Mouse (Mus musculus) hindbrain, embryonic 10.5 days (tissue): ENCODE data around the gene Cnot6l. TPM values are rescaled to one million over a fixed set of nuclear protein-coding genes. Genes with fewer than 3 reads are reported as not detected.

Source experiments
- DNase-seq: peaks from one replicate; pipeline ENCODE4 v3.0.0-alpha.2; 2017; ENCODE audit warnings: low spot score
- H3K27ac ChIP-seq: fragments of 300-500 bp; sonication (generic); 2 replicates; pipeline ENCODE4 v1.5.1; 2016; ENCODE audit warnings: mild to moderate bottlenecking, moderate library complexity
- H3K27me3 ChIP-seq: fragments of 300-500 bp; sonication (generic); 2 replicates; pipeline ENCODE4 v1.6.1; 2016; ENCODE audit warnings: mild to moderate bottlenecking; ENCODE audit not compliant: poor library complexity, insufficient read depth, severe bottlenecking
- H3K36me3 ChIP-seq: fragments of 300-500 bp; sonication (generic); 2 replicates; pipeline ENCODE4 v1.6.1; 2016; ENCODE audit warnings: mild to moderate bottlenecking, moderate library complexity
- H3K4me1 ChIP-seq: fragments of 300-500 bp; sonication (generic); replicated peaks from 2 replicates; pipeline ENCODE4 v1.6.1; 2016; ENCODE audit warnings: mild to moderate bottlenecking
- H3K4me3 ChIP-seq: fragments of 300-500 bp; sonication (generic); 2 replicates; pipeline ENCODE4 v1.5.1; 2016; ENCODE audit warnings: mild to moderate bottlenecking, moderate library complexity
- H3K9me3 ChIP-seq: fragments of 300-500 bp; sonication (generic); 2 replicates; pipeline ENCODE4 v1.6.1; 2016; ENCODE audit warnings: mild to moderate bottlenecking, moderate library complexity
- WGBS: fragments of 180-500 bp; shearing (Covaris S2); methylation state at CpG from one replicate; pipeline ENCODE4 v1.1.7; 2016; 5-methylcytosine and 5-hydroxymethylcytosine counted together
- polyA plus RNA-seq: library from polyadenylated mRNA; unstranded; fragments of >200 nt; fragmentation: Nextera tagmentation; extraction: Ambion mirVana; gene quantifications from 2 replicates; pipeline ENCODE4 v1.2.1, GENCODE M21; 2016

Cnot6l gene
- polyA plus RNA-seq, 1 experiment from 2014 or later, result 7.8 TPM

DNA sequence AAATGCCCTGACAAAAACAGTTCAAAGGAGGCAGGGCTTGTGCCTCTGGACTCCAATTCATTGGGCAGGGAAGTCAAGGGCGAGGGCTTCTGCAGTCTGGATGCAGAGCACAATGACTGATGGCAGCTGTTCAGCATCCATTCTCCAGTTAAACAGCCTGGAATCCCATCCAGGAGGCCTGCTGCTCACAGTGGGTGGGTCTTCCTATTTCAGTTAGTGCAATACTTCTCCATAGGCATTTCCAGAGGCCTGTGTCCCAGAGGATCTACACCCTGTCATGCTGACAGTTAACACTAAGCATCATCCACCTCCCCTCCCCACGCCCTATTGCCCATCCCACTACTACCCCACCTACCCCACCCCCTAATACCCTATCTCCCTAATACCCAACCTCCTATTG lies 19.2 kb upstream of the Cnot6l start:
- no peak for DNase-seq
- H3K9me3 ChIP-seq, result no peaks in the 10 kb centered on the region
- H3K36me3 ChIP-seq, result no peaks in the 10 kb centered on the region
- H3K4me3 ChIP-seq, result no peak overlapping the region
- no peaks in the 10 kb centered on the region for H3K27me3 ChIP-seq
- no peaks in the 10 kb centered on the region for H3K4me1 ChIP-seq
- H3K27ac ChIP-seq, result no peak overlapping the region
- WGBS, result 74% methylated on average over 2 of the region's 2 CpGs

DNA sequence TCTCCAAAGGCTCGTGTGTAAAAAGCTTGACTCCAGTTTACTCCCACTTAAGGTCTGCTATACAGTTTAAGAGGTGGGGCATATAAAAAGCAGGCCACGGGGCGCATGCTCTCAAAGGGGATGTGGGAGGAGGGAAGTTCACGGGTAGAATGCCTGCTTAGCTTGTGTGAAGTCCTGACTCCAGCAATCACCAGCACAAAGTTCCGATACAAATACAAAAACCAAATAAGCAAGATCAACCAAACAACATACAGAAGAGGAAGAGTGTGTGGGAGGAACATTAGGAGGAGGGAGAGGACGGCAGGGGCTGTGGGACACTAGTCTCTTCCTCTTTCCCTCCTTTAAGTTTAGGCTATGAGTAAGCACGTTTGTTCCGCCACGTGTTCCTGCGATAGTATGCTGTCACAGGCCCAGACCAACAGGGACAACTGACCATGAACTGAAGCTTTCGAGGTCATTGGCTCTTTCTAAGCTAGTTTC lies 12.9 kb upstream of the Cnot6l start:
- H3K9me3 ChIP-seq, result no peaks in the 10 kb centered on the region
- no peak overlapping the region for H3K27ac ChIP-seq
- no peak for DNase-seq
- H3K27me3 ChIP-seq, result no peaks in the 10 kb centered on the region
- H3K36me3 ChIP-seq, result no peaks in the 10 kb centered on the region
- WGBS, result 79% methylated on average over 11 of the region's 11 CpGs
- H3K4me1 ChIP-seq, result no peaks in the 10 kb centered on the region
- no peak overlapping the region for H3K4me3 ChIP-seq

DNA sequence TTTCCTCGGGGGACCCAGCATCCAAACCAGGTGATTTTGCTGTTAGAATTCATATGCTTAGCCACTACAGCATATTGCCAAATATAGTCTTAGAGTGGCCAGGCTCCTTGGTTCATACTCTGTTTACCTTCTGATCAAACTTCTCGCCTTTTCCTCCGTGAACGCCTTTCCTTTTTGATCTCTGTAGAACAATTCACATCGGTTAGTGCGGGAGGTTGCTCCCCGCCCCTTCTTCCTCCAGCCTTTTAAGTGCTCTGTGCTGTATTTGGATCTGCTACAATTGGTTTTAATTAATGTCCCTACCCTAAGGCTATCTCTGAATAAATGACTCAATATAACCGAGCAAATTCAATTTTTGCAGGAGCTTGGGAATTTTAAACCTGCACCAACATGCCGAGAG lies 12.2 kb upstream of the Cnot6l start:
- no peaks in the 10 kb centered on the region for H3K9me3 ChIP-seq
- H3K36me3 ChIP-seq, result no peaks in the 10 kb centered on the region
- H3K4me3 ChIP-seq, result no peak overlapping the region
- no peaks in the 10 kb centered on the region for H3K4me1 ChIP-seq
- H3K27ac ChIP-seq, result no peak overlapping the region
- DNase-seq, result no peak
- H3K27me3 ChIP-seq, result no peaks in the 10 kb centered on the region
- 75% methylated on average over 9 of the region's 9 CpGs for WGBS

DNA sequence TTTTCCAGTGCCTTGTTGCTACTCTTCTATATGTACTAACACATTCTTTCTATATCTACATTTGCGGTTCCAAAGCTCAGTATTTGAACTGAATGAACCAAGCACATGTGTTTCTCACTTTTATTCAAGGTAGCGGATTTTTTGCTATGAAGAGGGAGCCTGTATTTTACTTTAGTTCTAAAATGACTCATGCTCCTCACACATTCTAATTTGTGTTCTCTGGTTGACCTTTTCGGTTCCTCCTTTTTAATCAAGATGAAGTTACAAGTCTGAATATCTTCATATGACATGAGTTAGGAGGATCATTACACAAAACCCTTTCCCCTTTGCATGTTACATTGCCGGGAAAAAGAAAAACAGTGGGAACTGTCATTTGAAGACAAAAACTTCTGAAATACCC lies 7.8 kb upstream of the Cnot6l start:
- no peaks in the 10 kb centered on the region for H3K27me3 ChIP-seq
- no peak for DNase-seq
- H3K36me3 ChIP-seq, result no peaks in the 10 kb centered on the region
- H3K4me1 ChIP-seq, result no peaks in the 10 kb centered on the region
- no peak overlapping the region for H3K4me3 ChIP-seq
- 90% methylated on average over 4 of the region's 4 CpGs for WGBS
- H3K9me3 ChIP-seq, result no peaks in the 10 kb centered on the region
- H3K27ac ChIP-seq, result no peak overlapping the region

DNA sequence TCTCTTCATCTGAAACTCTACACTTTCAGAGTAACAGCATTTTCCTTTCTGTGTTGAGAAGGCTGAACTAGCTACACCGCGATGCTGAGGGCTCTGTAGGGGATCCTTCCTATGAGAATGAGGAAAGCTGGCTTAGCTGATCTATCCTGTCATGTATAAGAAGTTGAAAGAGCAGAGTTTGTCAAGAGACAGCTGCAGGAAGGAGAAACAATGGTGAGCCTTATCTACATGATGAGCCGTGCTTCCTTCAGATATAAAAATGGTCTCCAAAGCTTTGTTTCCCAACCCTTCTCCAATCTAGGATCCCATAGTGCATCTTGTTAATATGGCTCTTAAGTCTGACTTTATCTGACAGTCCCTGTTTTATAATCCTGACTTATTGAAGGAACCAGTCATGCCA lies 6.5 kb upstream of the Cnot6l start:
- DNase-seq, result no peak
- H3K27ac ChIP-seq, result no peak overlapping the region
- 80% methylated on average over 3 of the region's 3 CpGs for WGBS

DNA sequence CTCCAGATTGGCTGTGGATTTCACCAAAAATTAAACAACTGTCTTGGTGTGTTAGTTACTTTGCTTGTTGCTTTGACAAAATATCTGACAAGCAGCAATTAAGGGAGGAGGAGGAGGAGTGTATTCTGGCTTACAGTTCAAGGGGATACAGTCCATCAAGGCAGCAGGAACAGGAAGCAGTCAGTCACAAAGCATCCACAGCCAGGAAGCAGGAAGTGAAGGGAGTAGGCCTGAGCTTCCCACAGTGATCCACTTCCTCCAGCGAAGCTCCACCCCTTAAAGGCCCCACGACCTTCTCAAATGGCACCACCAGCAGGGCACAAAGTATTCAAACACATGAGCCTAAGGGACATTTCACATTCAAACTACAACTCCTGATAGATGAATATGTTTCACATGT lies 2.8 kb upstream of the Cnot6l start:
- WGBS, result 83% methylated on average over 2 of the region's 2 CpGs
- Histone ChIP-seq H3K36me3 (no peaks in the 10 kb centered on the region), H3K4me3 (no peak overlapping the region), H3K27me3 (no peaks in the 10 kb centered on the region), H3K9me3 (no peaks in the 10 kb centered on the region), H3K4me1 (peaks cover 10% of the 10 kb centered on the region; the same call in 1 of the 2 replicates), H3K27ac (no peak overlapping the region)
- no peak for DNase-seq

More for the DNA sequence above, 6.5 kb upstream of the Cnot6l start:
- H3K36me3 ChIP-seq, result no peaks in the 10 kb centered on the region
- H3K9me3 ChIP-seq, result no peaks in the 10 kb centered on the region
- no peaks in the 10 kb centered on the region for H3K27me3 ChIP-seq
- H3K4me1 ChIP-seq, result no peaks in the 10 kb centered on the region
- H3K4me3 ChIP-seq, result no peak overlapping the region

DNA sequence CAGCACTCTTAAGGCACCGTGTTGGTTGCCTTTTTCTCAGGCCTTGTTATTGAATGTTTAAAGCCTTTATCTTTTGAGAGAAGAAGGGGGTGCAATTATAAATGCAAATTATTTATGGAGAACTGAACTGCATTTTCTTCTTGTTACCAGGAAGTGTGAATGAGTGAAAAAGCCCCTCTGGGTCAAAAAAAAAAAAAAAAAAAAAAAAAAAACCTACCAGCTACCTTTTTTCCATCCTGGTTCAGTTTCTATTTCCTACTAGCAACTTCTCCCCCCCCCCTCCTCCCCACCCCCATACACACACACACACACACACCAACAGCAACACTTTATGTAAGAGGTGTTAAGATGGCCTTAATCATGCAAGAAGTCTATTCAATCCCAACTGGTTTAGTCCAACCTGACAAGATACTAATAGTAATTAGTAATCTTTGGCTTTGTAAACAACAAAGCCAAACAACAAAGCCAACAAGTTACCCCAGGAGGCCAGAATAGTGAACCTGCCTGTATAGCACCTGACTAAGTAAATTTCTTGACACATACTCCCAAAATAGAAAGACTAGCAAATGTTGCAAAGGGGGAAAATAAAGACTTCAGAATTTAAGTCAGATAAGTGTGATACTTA lies 463 bp downstream of the Cnot6l start:
- WGBS, result 0% methylated on average over 1 of the region's 1 CpGs
- H3K9me3 ChIP-seq, result no peaks in the 10 kb centered on the region
- no peak for DNase-seq
- H3K27ac ChIP-seq, result peak overlapping the region; percentile 99
- no peaks in the 10 kb centered on the region for H3K36me3 ChIP-seq
- peaks cover 22% of the 10 kb centered on the region for H3K4me1 ChIP-seq
- peak overlapping the region; percentile 93 for H3K4me3 ChIP-seq
- no peaks in the 10 kb centered on the region for H3K27me3 ChIP-seq

DNA sequence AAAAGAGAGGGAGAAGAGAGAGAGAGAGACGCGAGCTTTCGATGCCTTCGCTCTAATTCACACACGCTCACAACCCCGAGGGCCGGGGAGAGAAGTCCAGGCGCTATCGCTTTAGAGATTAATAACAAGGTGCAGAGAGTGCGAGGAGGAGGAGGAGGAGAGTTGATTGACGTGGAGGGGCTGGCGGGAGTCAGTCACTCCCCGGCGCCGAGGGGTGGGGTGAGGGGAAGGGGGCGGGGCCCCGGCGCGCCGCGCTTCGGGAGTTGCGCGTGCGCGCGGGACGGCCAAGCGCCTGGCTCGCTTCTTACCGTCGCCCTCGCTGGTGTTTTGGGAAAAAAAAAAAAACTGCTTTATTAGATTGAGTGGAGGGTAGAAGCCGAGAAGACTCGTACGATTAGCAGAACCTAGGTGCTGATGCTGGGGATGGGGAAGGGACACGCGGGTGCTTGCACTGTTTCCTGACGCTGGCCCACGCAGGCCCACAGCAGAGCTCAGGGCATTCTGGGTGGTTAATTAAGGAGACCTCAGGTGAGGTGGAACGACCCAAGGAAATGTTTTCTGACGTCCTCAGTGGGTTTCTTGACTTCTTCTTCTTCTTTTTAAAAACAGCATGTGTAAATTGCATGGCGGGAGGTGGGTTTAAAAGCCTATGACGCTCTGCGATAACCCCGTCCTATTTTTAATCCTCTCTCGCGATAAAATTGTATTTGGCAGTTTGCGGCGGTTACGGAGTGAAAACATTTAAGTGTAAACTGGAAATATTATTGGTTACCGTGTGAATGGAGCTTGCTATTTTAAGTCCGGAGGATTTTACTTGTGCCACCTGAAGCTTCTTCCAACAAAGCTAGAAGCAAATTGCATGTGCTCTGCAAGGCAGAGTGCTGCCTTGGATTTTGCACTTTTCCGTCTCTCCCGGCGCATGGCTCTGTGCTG lies 1.3 kb downstream of the Cnot6l start:
- H3K36me3 ChIP-seq, result no peaks in the 10 kb centered on the region
- H3K4me3 ChIP-seq, result peak overlapping the region; percentile 93
- peak overlapping the region; percentile 99 for H3K27ac ChIP-seq
- H3K27me3 ChIP-seq, result no peaks in the 10 kb centered on the region
- peaks cover 22% of the 10 kb centered on the region for H3K4me1 ChIP-seq
- peak; percentile 89 for DNase-seq
- WGBS, result under 1% methylated on average over 56 of the region's 56 CpGs
- H3K9me3 ChIP-seq, result no peaks in the 10 kb centered on the region

DNA sequence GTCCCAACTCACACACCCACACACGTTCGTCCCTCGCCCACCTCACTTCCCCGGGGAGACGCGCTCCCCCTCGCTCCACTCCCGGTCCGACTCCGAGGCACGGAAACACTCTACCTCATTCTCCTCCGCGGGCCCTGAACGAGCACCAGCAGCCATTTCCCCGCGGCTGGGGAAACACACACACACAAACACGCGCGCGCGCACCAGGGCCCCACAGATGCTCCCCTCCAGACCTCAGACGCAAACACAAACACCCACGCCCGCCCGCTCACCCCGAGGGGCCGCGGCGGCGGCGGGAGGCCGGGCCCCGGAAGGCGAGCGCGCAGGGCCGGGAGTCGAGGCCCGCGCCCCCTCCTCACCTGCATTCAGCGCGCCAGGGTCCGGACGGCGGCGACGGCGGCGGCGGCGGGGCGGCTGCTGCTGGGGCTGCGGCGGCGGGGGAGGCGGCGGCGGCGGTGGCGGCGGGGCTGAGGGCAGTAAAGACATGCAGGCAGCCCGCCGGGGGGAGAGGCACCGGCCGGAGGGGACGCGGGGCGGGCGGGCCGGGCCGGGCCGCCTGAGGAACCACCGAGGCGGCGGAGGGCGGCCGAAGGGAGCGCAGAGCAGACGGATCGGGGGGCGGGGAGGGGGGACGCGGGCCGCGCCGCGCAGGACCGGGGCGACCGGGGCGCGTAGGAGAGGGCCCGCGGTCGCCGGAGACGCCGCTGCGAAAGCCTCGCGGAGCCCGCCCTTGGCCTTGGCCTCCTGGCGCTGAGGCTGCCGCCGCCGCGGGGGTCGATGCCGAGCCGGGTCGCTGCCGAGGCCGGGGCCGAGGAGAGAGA lies 2.2 kb downstream of the Cnot6l start:
- peak; percentile 66 for DNase-seq
- Histone ChIP-seq H3K27me3 (no peaks in the 10 kb centered on the region), H3K36me3 (no peaks in the 10 kb centered on the region), H3K27ac (peak overlapping the region; percentile 99), H3K4me3 (peak overlapping the region; percentile 93), H3K9me3 (no peaks in the 10 kb centered on the region), H3K4me1 (peaks cover 22% of the 10 kb centered on the region)
- under 1% methylated on average over 113 of the region's 114 CpGs for WGBS

DNA sequence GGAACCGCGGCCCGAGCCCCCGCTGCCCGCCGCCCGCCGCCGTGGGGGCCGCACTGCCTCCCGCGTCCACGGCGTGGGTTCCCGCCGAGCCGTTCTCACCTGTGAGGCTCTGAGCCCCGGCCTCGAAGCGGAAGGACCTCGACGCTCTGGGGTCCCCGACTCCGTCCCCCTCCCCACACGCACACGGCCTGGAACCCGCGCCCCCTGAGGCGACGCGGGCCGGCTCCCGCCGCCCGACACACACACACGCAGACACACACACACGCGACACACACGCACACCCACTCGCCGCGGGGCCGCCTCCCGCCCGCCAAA lies 2.8 kb downstream of the Cnot6l start:
- DNase-seq, result no peak
- H3K4me1 ChIP-seq, result peaks cover 22% of the 10 kb centered on the region
- under 1% methylated on average over 45 of the region's 45 CpGs for WGBS
- no peaks in the 10 kb centered on the region for H3K27me3 ChIP-seq
- peak overlapping the region; percentile 99 for H3K27ac ChIP-seq
- no peaks in the 10 kb centered on the region for H3K9me3 ChIP-seq
- H3K36me3 ChIP-seq, result no peaks in the 10 kb centered on the region
- peak overlapping the region; percentile 93 for H3K4me3 ChIP-seq

DNA sequence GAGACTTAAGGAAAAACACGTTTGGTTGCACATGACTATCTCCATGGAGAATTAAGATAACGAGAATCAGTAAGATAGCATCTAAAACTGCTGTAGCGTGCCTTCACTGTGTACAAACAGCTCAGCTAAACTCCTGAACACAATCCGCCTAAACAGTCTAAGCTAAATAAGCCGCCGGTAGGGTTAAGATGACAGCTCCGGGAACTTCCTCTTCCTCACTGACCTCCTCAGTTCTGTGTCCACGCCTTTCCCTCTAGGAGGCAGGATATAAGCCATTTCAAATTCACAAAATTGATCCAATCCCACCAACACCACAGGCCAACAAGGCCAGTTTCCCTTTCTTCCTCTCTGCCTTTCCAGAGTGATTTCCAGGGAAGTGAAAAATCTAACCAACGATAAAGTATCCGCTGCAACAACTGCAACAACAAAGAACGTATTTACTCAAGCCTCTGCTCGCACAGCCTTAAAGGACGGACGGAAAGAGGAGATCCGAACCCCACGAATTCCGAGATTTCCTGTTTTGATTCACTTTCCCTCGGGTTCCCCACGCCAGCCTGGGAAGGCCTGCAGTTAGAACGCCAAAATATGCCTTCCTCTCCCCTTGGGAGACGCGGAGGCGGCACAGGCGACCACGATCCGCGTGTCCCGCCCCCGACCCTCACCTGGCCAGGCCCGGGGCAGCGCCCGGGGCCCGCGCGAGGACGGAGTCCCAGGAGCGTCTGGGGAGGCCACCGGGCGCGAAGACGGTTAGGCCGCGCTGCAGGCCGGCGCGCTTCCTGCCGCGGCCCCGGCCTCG lies 3.3 kb downstream of the Cnot6l start:
- WGBS, result under 1% methylated on average over 50 of the region's 50 CpGs
- peak; percentile 45 for DNase-seq
- H3K4me1 ChIP-seq, result peaks cover 22% of the 10 kb centered on the region
- H3K4me3 ChIP-seq, result peak overlapping the region; percentile 93
- no peaks in the 10 kb centered on the region for H3K27me3 ChIP-seq
- H3K27ac ChIP-seq, result peak overlapping the region; percentile 99
- no peaks in the 10 kb centered on the region for H3K36me3 ChIP-seq
- H3K9me3 ChIP-seq, result no peaks in the 10 kb centered on the region

DNA sequence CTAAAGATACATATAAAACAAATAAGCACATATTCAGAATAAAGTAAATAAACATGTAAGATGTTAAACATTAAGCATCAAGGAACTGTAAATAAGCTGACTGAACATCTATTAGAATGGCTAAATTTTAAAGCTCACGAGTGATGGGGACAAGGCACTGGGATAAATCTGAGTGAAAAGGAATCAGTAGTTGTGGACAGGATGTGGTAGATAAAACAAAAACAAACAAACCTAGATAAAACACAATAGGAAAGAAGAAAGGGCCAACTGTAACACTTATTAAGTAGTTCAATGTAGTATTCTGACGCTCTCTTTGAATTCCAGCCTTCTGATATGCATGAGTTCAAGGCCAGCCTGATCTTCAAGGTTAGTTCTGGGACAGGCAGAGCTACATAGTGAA lies 21.6 kb downstream of the Cnot6l start:
- Histone ChIP-seq H3K9me3 (no peaks in the 10 kb centered on the region), H3K36me3 (no peaks in the 10 kb centered on the region), H3K4me3 (no peak overlapping the region), H3K27me3 (no peaks in the 10 kb centered on the region), H3K27ac (no peak overlapping the region), H3K4me1 (no peaks in the 10 kb centered on the region)
- WGBS, result 81% methylated on average over 2 of the region's 2 CpGs
- DNase-seq, result no peak
